Mouse (Mus musculus) embryonic facial prominence, embryonic 12.5 days (tissue): ENCODE measurements around the gene Utrn. TPM values are rescaled to one million over a fixed set of nuclear protein-coding genes. Genes with fewer than 3 reads are reported as not detected.
A peak's percentile ranks its signal among the peaks of the same experiment; 100 is the strongest.
"Not testable (repeated sequence)": the region's sequence is repeated elsewhere in the genome, so short reads cannot be mapped to it uniquely, and the experiment has no call there.

Experiments used
- ATAC-seq: fragments of 200-750 bp; cut with Nextera tagmentation; 2 replicates; pipeline ENCODE4 v1.8.0; 2017; ENCODE audit not compliant: insufficient number of reproducible peaks, insufficient read depth, low FRiP score, low TSS enrichment
- H3K27ac ChIP-seq: fragments of 300-500 bp; sonication (generic); 2 replicates; pipeline ENCODE4 v1.5.1; 2016; ENCODE audit warnings: mild to moderate bottlenecking
- H3K27me3 ChIP-seq: fragments of 300-500 bp; sonication (generic); 2 replicates; pipeline ENCODE4 v1.6.1; 2016; ENCODE audit warnings: mild to moderate bottlenecking, moderate library complexity
- H3K36me3 ChIP-seq: fragments of 300-500 bp; sonication (generic); 2 replicates; pipeline ENCODE4 v1.6.1; 2016; ENCODE audit warnings: mild to moderate bottlenecking
- H3K4me1 ChIP-seq: fragments of 300-500 bp; sonication (generic); 2 replicates; pipeline ENCODE4 v1.6.1; 2016
- H3K4me2 ChIP-seq: fragments of 300-500 bp; sonication (generic); replicated peaks from 2 replicates; pipeline ENCODE4 v1.6.1; 2016; ENCODE audit warnings: mild to moderate bottlenecking, moderate library complexity
- H3K4me3 ChIP-seq: fragments of 300-500 bp; sonication (generic); 2 replicates; pipeline ENCODE4 v1.5.1; 2016; ENCODE audit warnings: mild to moderate bottlenecking
- H3K9ac ChIP-seq: fragments of 300-500 bp; sonication (generic); 2 replicates; pipeline ENCODE4 v1.6.1; 2016; ENCODE audit warnings: mild to moderate bottlenecking, moderate library complexity
- H3K9me3 ChIP-seq: fragments of 300-500 bp; sonication (generic); 2 replicates; pipeline ENCODE4 v1.6.1; 2016; ENCODE audit warnings: mild to moderate bottlenecking, moderate library complexity
- WGBS: fragments of 180-500 bp; shearing (Covaris S2); methylation state at CpG from one replicate; pipeline ENCODE4 v1.1.7; 2016; 5-methylcytosine and 5-hydroxymethylcytosine counted together
- polyA plus RNA-seq: library from polyadenylated mRNA; unstranded; fragments of >200 nt; fragmentation: Nextera tagmentation; extraction: Ambion mirVana; gene quantifications from 2 replicates; pipeline ENCODE4 v1.2.1, GENCODE M21; 2016

Gene Utrn
- polyA plus RNA-seq, 1 experiment from 2014 or later = 78.8 TPM

DNA sequence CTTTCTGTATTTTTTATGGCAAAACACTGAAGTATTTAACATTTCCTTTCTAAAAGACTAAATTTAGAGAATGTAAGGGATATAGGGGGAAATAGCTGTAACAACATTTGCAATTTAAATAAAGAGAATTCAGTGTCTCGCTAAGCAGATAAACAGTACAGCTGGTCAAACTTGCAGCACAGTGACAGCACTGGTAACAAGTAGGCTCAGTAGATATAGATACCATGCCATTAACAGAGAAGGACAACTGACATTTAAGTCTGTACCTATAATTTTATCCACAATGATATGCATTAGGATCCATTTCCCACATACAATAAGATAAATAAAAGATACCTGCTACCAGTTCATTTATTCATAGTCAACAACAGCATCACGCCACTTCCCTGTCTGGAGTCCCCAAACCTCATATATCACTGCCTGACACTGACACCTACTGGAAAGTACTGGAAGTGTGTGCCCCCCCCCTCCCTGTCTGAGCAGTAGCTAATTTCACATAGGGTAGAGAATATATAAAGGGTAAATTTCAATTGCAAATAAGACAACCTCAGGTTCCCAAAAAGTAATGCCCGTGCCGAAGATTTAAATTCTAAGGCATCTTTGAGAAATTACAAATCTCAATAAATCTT, 256.8 kb downstream of the Utrn start:
- 24% methylated on average over 4 of the region's 4 CpGs for WGBS
- no peak overlapping the region for H3K27ac ChIP-seq

DNA sequence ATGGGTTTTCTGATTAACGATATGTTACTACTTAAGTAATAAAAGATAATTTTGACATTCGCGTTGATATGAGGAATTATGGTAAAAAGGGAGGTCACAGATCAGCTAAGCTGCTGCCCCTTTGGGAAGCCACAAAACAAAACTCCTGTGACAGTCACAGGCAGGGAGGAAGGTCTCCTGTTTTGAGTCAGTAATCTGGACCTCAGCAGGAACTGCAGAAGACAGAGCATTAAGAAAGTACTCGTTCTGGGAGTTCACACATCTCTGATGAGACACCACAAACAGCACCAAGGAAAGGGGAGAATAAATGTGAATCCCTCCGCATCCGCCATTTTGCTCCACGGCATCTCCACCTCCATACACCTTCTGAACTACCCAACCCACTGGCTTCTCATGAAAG, 259.3 kb downstream of the Utrn start:
- Histone ChIP-seq H3K36me3 (no peaks in the 10 kb centered on the region), H3K4me3 (no peak overlapping the region), H3K9ac (no peak overlapping the region), H3K4me2 (no peak overlapping the region), H3K27me3 (no peaks in the 10 kb centered on the region), H3K27ac (no peak overlapping the region), H3K9me3 (no peaks in the 10 kb centered on the region), H3K4me1 (peaks cover 2% of the 10 kb centered on the region; the same call in 1 of the 2 replicates)
- ATAC-seq = no peak
- WGBS = 73% methylated on average over 7 of the region's 7 CpGs

More for the DNA sequence above, 256.8 kb downstream of the Utrn start:
- H3K36me3 ChIP-seq = no peaks in the 10 kb centered on the region
- no peaks in the 10 kb centered on the region for H3K9me3 ChIP-seq
- H3K4me3 ChIP-seq = no peak overlapping the region
- peaks cover 7% of the 10 kb centered on the region; the same call in 1 of the 2 replicates for H3K4me1 ChIP-seq
- H3K27me3 ChIP-seq = no peaks in the 10 kb centered on the region
- H3K4me2 ChIP-seq = no peak overlapping the region
- no peak overlapping the region for H3K9ac ChIP-seq
- 0 out of 2 replicates have a peak, but pooled peaks have one; percentile 56 for ATAC-seq

DNA sequence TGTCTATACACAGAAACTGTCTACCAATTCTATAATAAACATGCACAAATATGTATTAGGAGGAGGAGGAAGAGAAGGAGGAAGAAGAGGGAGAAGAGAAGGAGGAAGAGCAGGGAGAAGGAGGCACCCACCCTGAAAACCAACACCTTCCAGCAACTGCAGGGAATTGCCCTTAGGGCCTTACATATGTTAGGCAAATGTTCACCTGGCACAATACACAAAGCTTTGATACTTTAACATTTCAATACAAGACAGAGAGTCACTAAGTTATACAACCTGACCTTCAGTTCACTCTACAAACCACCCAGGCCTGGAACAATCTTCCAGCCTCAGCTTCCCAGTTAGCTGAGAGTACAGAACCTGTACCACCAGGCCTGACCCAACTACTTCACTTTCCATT, 260.5 kb downstream of the Utrn start:
- Histone ChIP-seq H3K4me2 (no peak overlapping the region), H3K4me1 (no peaks in the 10 kb centered on the region), H3K27ac (no peak overlapping the region), H3K27me3 (no peaks in the 10 kb centered on the region), H3K9ac (no peak overlapping the region), H3K4me3 (no peak overlapping the region), H3K36me3 (no peaks in the 10 kb centered on the region), H3K9me3 (no peaks in the 10 kb centered on the region)
- no peak for ATAC-seq

DNA sequence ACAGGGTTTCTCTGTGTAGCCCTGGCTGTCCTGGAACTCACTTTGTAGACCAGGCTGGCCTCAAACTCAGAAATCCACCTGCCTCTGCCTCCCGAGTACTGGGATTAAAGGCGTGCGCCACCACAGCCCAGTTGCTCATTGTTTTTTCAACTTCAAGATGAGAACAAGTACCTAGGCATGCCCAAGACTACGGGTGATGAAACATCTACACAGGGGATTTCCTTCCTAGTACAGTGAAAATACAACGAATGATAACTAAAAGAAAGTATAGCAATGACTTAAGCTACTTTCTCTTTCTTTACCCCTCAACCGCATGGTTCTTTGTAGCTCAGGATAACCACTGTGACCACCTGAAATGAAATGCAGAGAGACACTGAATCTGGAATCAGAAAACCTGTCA, 262.0 kb downstream of the Utrn start:
- H3K4me3 ChIP-seq, H3K27me3 ChIP-seq: not testable (repeated sequence)
- WGBS = 93% methylated on average over 6 of the region's 6 CpGs

DNA sequence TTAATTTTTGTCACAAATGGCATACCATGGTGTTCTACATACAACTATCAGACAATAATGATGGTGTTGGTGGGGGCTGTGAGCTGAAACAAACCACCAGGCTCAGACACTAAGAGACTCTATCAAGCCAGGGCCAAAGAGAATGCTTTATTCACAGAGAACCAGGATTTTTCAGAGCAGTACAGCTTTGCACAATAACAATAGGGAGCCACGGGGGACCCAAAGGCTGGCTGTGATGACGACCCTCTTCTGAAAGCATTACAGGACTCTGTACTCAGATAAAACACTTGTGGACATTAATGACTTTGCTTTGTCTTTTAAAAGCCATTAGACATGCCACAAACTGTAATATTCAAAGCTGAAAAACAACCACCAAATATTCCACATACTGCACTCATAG, 273.8 kb downstream of the Utrn start:
- Histone ChIP-seq H3K27ac (no peak overlapping the region), H3K4me2 (no peak overlapping the region), H3K9ac (no peak overlapping the region), H3K4me1 (no peaks in the 10 kb centered on the region), H3K36me3 (no peaks in the 10 kb centered on the region), H3K9me3 (no peaks in the 10 kb centered on the region), H3K4me3 (no peak overlapping the region), H3K27me3 (no peaks in the 10 kb centered on the region)
- no peak for ATAC-seq
- 54% methylated on average over 2 of the region's 2 CpGs for WGBS

More for the DNA sequence above, 262.0 kb downstream of the Utrn start:
- H3K36me3 ChIP-seq, H3K4me1 ChIP-seq, H3K9ac ChIP-seq, H3K9me3 ChIP-seq, H3K27ac ChIP-seq, H3K4me2 ChIP-seq, ATAC-seq: not testable (repeated sequence)

DNA sequence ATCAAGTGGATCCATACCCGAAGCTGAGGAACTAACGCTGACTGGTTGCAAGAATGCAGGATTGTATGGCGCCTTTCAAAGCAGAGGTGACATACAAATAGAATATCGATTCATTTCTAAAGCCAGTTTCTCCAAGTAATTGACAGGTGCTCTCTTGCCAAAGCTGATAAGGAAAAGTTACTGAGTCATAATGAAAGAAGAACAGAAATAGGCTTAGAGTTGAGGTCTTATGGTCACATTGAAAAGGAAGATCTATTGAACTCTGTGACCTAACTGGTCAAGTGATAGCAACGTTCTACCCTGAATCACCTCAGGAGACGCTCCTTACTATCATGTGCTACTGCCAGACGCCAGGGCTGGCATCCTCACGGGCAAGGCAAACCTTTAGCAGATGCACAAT, 274.2 kb downstream of the Utrn start:
- ATAC-seq = no peak
- Histone ChIP-seq H3K4me1 (no peaks in the 10 kb centered on the region), H3K4me3 (no peak overlapping the region), H3K27ac (no peak overlapping the region), H3K9ac (no peak overlapping the region), H3K9me3 (no peaks in the 10 kb centered on the region), H3K36me3 (no peaks in the 10 kb centered on the region), H3K4me2 (no peak overlapping the region), H3K27me3 (no peaks in the 10 kb centered on the region)
- 91% methylated on average over 8 of the region's 8 CpGs for WGBS

DNA sequence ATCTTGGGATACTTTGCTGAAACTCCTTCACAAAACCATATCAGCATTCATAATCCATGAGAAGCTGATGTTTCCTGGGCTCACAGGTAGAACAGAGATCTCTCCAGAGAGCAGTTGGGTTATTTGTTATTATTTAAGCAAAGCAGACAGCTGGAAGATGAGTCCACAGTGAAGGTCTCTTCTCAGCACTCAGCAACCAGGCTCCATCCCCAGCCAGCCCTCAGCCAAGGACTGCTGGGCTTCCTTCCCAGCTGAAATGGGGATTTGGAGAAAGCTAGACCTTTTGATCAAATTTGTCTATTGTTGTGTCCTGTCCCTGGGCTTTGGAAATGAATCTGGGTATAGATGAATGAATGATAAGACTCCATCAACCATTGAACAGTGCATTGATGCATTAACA, 276.1 kb downstream of the Utrn start:
- no peak overlapping the region for H3K4me3 ChIP-seq
- no peak for ATAC-seq
- no peak overlapping the region for H3K9ac ChIP-seq
- H3K9me3 ChIP-seq = no peaks in the 10 kb centered on the region
- H3K4me2 ChIP-seq = no peak overlapping the region
- H3K27me3 ChIP-seq = no peaks in the 10 kb centered on the region
- no peaks in the 10 kb centered on the region for H3K4me1 ChIP-seq
- H3K36me3 ChIP-seq = no peaks in the 10 kb centered on the region
- no peak overlapping the region for H3K27ac ChIP-seq

DNA sequence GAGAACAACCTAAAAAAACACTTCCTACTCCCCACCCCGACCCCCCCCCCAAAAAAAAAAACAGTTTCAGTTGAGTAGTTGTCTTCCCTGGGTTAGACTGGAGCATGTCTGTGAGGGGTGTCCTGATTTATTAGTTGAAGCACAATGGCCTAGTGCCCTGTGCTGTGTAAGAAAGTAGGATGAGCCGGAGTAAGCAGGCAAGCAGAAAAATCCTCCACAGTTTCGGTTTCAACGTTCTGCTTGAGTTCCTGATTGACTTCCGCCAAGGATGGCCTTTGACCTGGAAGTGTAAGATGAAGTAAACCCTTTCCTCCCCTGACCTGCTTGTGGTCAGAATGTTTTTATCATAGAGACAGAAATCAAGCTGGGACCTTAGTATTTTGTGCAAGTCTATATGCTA, 277.2 kb downstream of the Utrn start:
- Histone ChIP-seq H3K9me3 (no peaks in the 10 kb centered on the region), H3K4me1 (no peaks in the 10 kb centered on the region), H3K36me3 (no peaks in the 10 kb centered on the region), H3K27me3 (no peaks in the 10 kb centered on the region), H3K27ac (no peak overlapping the region), H3K4me2 (no peak overlapping the region), H3K4me3 (no peak overlapping the region), H3K9ac (no peak overlapping the region)
- WGBS = 51% methylated on average over 5 of the region's 5 CpGs
- ATAC-seq = no peak

DNA sequence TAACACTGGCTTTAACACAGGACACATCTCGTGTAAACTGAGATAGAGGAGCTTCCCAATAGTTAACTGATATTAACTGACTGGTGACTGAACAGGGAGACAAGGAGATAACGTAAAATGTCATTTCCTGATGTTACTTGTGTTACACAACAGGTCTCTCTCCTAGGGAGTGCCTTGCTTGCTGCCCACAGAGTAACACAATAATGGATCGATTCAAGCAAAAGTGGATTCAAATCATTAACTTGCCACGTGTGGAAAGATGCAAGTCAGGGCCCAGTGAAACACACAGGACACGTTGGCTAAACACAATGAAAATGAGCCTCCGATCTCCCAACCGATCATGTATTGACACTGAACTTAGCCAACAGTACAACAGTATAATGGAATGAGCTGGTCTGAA, 281.1 kb downstream of the Utrn start:
- Histone ChIP-seq H3K9me3 (no peaks in the 10 kb centered on the region), H3K9ac (no peak overlapping the region), H3K4me1 (no peaks in the 10 kb centered on the region), H3K27ac (no peak overlapping the region), H3K4me2 (no peak overlapping the region), H3K36me3 (no peaks in the 10 kb centered on the region), H3K27me3 (no peaks in the 10 kb centered on the region), H3K4me3 (no peak overlapping the region)
- 81% methylated on average over 7 of the region's 7 CpGs for WGBS
- no peak for ATAC-seq

DNA sequence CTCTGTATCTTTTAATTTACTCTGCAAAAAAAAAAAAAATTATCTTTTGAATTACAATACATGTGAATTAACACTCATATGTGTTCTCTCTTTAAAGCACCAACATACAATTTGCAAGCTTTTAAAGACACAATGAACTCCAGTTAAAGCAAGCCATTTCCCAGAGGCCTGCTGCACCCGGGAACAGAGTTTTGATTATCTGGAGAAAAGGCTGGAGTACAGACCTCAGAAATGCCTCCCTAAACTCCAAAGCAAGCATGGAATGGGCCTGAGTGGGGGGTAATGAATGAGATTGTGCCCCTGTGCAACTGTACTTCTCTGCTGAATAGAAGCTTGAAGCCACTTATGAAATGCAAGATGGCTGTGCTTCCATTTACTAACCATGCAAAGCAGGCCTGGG, 281.8 kb downstream of the Utrn start:
- 77% methylated on average over 1 of the region's 1 CpGs for WGBS
- ATAC-seq = no peak
- no peak overlapping the region for H3K4me2 ChIP-seq
- no peak overlapping the region for H3K9ac ChIP-seq
- H3K4me3 ChIP-seq = no peak overlapping the region
- no peaks in the 10 kb centered on the region for H3K4me1 ChIP-seq
- no peak overlapping the region for H3K27ac ChIP-seq
- no peaks in the 10 kb centered on the region for H3K27me3 ChIP-seq
- H3K9me3 ChIP-seq = no peaks in the 10 kb centered on the region
- H3K36me3 ChIP-seq = no peaks in the 10 kb centered on the region

DNA sequence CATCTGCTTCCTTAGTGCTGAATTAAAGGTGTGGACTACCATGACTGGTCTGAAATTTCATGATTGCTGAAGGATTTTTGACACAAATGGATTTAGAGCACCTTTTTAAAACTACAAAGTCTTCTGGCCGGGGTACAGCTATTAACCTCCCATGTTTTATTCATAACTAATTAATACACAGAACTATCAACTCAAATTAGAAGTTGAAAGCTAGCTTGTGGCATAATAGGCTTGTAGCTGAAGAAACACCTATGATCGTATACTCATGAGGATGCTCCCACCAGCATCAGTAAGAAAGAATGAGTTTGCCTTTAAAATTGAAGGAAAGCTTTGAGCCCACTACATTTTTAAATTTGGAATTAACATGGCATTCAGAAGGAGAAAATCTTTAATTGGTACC, 282.3 kb downstream of the Utrn start:
- no peaks in the 10 kb centered on the region for H3K27me3 ChIP-seq
- no peak overlapping the region for H3K4me3 ChIP-seq
- WGBS = 82% methylated on average over 2 of the region's 2 CpGs
- H3K27ac ChIP-seq = no peak overlapping the region
- H3K4me2 ChIP-seq = no peak overlapping the region
- H3K4me1 ChIP-seq = no peaks in the 10 kb centered on the region
- no peak overlapping the region for H3K9ac ChIP-seq
- no peak for ATAC-seq
- no peaks in the 10 kb centered on the region for H3K9me3 ChIP-seq
- H3K36me3 ChIP-seq = no peaks in the 10 kb centered on the region

DNA sequence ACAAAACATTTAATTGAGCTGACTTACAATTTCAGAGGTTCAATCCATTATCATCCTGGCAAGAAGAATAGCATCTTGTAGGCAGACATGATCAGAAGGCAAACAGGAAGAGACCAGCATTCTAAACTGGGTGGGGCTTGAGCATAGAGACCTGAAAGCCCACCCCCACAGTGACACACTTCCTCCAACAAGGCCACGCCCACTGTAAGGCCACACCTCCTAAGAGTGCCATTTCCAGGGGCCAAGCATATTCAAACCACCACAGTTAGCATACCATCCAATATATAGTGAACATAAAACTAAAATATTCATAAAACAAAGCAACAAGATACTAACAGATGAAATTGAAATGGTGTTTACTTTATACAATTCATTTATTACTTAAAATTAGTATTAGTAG, 283.0 kb downstream of the Utrn start:
- Histone ChIP-seq H3K4me3 (no peak overlapping the region), H3K27me3 (no peaks in the 10 kb centered on the region), H3K27ac (no peak overlapping the region), H3K9ac (no peak overlapping the region), H3K36me3 (no peaks in the 10 kb centered on the region), H3K9me3 (no peaks in the 10 kb centered on the region), H3K4me1 (no peaks in the 10 kb centered on the region), H3K4me2 (no peak overlapping the region)
- no peak for ATAC-seq
- WGBS = 78% methylated on average over 1 of the region's 1 CpGs

DNA sequence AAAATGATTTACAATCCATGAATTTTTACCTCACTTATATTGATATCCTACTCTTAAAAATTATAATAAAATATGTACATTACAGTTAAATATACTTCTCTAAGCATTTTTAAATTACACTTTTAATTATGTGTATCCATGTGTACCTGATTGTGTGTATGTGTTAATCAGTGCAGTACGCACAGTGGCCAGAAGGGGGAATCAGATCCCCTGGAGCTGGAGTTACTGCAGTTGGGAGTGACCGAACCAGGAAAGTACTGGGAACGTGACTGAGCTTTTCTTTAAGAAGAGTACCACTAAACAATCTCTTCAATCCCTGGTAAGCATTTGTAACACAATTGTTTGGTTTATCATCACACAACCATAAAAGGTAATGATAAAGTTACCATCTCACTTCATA, 285.7 kb downstream of the Utrn start:
- no peaks in the 10 kb centered on the region for H3K27me3 ChIP-seq
- H3K4me3 ChIP-seq = no peak overlapping the region
- H3K9ac ChIP-seq = no peak overlapping the region
- H3K27ac ChIP-seq = no peak overlapping the region
- H3K4me2 ChIP-seq = no peak overlapping the region
- H3K9me3 ChIP-seq = no peaks in the 10 kb centered on the region
- WGBS = 95% methylated on average over 3 of the region's 3 CpGs
- no peak for ATAC-seq
- peaks cover 8% of the 10 kb centered on the region; the same call in 1 of the 2 replicates for H3K4me1 ChIP-seq
- no peaks in the 10 kb centered on the region for H3K36me3 ChIP-seq
